Mouse (Mus musculus): ENCODE data around the gene Robo4. TPM values are rescaled to one million over a fixed set of nuclear protein-coding genes. Genes with fewer than 3 reads are reported as not detected.

Gene Robo4
- polyA plus RNA-seq (2012; fragmentation: generic; extraction: Trizol), result not detected

DNA sequence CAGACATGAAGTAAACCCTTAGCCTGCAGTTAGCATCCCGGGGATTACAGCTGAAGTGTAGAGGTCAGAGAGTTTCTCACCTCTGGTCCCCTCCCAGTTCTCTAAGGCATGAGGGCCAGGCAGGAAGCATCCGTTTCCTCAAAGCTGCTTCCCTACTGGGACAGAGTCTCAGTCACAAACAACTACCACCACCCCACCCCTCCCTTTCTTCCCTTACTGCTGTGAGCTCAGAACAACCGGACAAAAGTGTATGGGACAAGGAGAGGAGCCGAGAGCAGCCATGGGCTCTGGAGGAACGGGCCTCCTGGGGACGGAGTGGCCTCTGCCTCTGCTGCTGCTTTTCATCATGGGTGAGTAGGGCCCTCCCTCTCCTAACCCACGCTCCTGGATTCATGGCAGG lies at the start of gene Robo4:
Robo4 (plus strand) TSS at position 96 of the 400 bp plus-strand sequence.
- Histone ChIP-seq H3K27me3 (ENCODE audit: control insufficient read depth, insufficient read depth, insufficient read length) (peaks cover 26% of the 10 kb centered on the region), H3K4me3 (no peak within 1 kb of the TSS), H3K79me2 (ENCODE audit: control insufficient read depth, insufficient read depth) (no peaks in the 10 kb centered on the region), H3K36me3 (ENCODE audit: control insufficient read depth, insufficient read depth) (no peaks in the 10 kb centered on the region), H3K4me2 (ENCODE audit: low read depth) (no peak within 1 kb of the TSS), H3ac (ENCODE audit: control insufficient read depth, insufficient read length) (no peak within 1 kb of the TSS)
- TF ChIP-seq TCF12 (IDR thresholded peaks at IDR 0.05; ENCODE audit: insufficient read depth, poor library complexity, severe bottlenecking) (no peak), MYOD1 (IDR thresholded peaks at IDR 0.05; ENCODE audit: control insufficient read depth in 1 of 3, insufficient read length in 2 of 3, low read depth in 2 of 3) (no peak), POLR2AphosphoS2 (IDR thresholded peaks at IDR 0.05; ENCODE audit: insufficient read length, low read depth) (no peak), MAX (IDR thresholded peaks at IDR 0.05; ENCODE audit: low read depth) (no peak), POLR2A (IDR thresholded peaks at IDR 0.05; ENCODE audit: insufficient read length, low read depth) (no peak), E2F4 (IDR thresholded peaks at IDR 0.05; ENCODE audit: insufficient read depth) (no peak)

DNA sequence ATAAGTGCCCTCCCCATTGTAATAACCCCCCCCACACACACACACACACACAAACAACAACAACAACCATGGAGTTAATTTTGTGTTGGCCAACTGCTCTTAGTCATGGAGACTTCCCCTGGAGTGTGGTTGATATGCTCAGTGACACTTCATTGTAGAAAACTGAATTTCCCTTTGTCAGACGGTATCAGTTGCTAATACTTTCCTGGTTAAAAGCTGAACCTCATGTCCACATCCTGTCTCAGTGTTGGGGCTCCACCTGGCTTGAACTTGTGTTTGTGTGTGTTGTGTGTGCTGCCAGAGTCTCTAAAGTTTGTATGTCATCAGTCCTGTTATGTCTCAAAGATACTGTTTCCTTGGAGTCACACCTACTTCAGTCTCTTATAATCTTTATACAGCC lies 47.2 kb upstream of the Robo4 start:
- no peaks in the 10 kb centered on the region for H3K79me2 ChIP-seq (ENCODE audit: control insufficient read depth, insufficient read depth)
- H3ac ChIP-seq (ENCODE audit: control insufficient read depth, insufficient read length), result no peak overlapping the region
- no peak overlapping the region for H3K4me2 ChIP-seq (ENCODE audit: low read depth)
- H3K36me3 ChIP-seq (ENCODE audit: control insufficient read depth, insufficient read depth), result no peaks in the 10 kb centered on the region
- no peaks in the 10 kb centered on the region for H3K27me3 ChIP-seq (ENCODE audit: control insufficient read depth, insufficient read depth, insufficient read length)
- TF ChIP-seq SRF (IDR thresholded peaks at IDR 0.05; ENCODE audit: control insufficient read depth, insufficient read length, low read depth), result no peak
- no peak for TF ChIP-seq POLR2A (IDR thresholded peaks at IDR 0.05; ENCODE audit: insufficient read length, low read depth)
- TF ChIP-seq MAX (IDR thresholded peaks at IDR 0.05; ENCODE audit: low read depth), result no peak
- TF ChIP-seq POLR2AphosphoS2 (IDR thresholded peaks at IDR 0.05; ENCODE audit: insufficient read length, low read depth), result no peak
- TF ChIP-seq E2F4 (IDR thresholded peaks at IDR 0.05; ENCODE audit: insufficient read depth), result no peak
- no peak for TF ChIP-seq MYOD1 (IDR thresholded peaks at IDR 0.05; ENCODE audit: control insufficient read depth in 1 of 3, insufficient read length in 2 of 3, low read depth in 2 of 3)
- TF ChIP-seq REST (IDR thresholded peaks at IDR 0.05; ENCODE audit: insufficient read depth, insufficient read length), result no peak
- no peak for TF ChIP-seq CEBPB (IDR thresholded peaks at IDR 0.05; ENCODE audit: insufficient read depth, poor library complexity, severe bottlenecking)
- no peak overlapping the region for H3K4me3 ChIP-seq

DNA sequence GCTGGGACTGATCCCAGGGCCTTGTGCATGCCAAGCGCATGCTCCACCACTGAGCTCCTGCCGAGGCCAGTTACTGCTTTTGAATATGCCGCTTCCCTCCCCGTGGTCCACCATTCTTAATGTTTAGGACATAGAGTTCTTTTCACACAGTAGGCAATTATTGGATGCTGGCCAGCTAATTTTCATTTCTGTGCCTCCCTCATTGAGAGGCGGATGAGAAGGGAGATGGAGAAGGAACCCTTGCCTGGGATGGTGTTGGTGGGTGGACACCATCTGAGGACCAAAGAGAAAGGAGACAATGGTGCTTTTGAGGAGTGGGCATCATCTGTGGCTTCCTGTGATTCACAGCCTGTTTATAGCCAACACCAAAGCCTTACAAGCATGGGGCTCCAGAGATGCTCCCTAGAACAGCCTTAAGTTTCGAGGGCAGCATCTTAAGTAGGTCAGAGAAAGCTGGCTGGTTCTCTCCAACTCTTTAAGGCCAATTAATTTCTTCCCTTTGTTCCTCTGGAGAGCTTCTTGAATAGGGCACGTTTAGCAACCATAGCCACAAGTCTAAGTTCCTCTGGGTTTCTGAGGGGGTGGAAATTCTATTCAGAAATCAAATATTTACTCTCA lies 42.9 kb upstream of the Robo4 start:
- TF ChIP-seq SRF (IDR thresholded peaks at IDR 0.05; ENCODE audit: control insufficient read depth, insufficient read length, low read depth) (no peak), TCF3 (IDR thresholded peaks at IDR 0.05; ENCODE audit: insufficient read length, low read depth) (no peak), MYOG (IDR thresholded peaks at IDR 0.05; ENCODE audit: control insufficient read depth in 1 of 3, insufficient read depth in 1 of 3, insufficient read length in 2 of 3, low read depth in 2 of 3) (no peak), E2F4 (IDR thresholded peaks at IDR 0.05; ENCODE audit: insufficient read depth) (no peak), CEBPB (IDR thresholded peaks at IDR 0.05; ENCODE audit: insufficient read depth, poor library complexity, severe bottlenecking) (no peak), MYOD1 (IDR thresholded peaks at IDR 0.05; ENCODE audit: control insufficient read depth in 1 of 3, insufficient read length in 2 of 3, low read depth in 2 of 3) (no peak), TCF12 (IDR thresholded peaks at IDR 0.05; ENCODE audit: insufficient read depth, poor library complexity, severe bottlenecking) (no peak), POLR2A (IDR thresholded peaks at IDR 0.05; ENCODE audit: insufficient read length, low read depth) (no peak), REST (IDR thresholded peaks at IDR 0.05; ENCODE audit: insufficient read depth, insufficient read length) (no peak), POLR2AphosphoS2 (IDR thresholded peaks at IDR 0.05; ENCODE audit: insufficient read length, low read depth) (no peak), MAX (IDR thresholded peaks at IDR 0.05; ENCODE audit: low read depth) (no peak), USF1 (IDR thresholded peaks at IDR 0.05; ENCODE audit: low read depth) (no peak)

DNA sequence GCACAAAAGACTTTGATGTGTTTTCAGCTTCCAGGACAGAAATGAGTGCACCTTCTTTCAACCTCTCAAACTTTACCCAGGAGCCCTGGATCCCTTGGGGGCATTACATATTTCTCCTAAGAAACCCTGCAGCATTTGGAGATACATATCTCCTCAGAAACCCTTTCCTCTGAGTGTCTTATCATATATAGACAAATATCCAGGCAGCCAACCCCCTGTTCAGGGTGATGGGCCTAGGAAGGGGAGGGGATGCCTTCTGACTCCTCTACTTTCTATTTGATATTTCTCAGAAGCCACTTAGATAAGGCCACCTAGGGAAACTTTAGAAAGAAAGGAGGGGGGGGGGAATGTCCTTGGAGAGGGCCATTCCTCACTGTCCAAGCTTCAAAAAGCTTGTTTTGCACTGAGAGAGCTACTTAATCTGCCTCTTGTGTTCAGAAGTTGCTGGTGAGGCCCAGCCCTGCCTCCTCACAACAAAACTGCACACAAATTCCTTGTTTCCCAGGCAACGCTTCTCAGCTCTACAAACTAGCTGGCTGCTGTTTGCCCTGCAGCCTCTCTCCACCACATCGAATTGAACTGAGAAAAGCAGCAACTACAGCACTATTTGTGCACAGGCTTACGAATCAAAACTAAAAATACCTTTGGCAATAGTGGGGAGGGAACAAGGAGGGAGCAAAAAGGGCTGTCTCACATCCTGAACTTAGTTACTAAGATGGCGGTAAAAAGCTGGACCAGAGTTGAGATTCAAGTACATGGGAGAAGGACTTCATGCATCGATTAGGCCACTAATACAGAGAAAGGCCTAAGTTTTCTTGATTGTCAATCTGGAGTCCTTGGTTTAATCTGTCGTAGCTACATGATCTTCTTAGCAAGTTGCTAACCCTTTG lies 42.1 kb upstream of the Robo4 start:
- no peaks in the 10 kb centered on the region for H3K79me2 ChIP-seq (ENCODE audit: control insufficient read depth, insufficient read depth)
- H3K4me2 ChIP-seq (ENCODE audit: low read depth), result no peak overlapping the region
- H3ac ChIP-seq (ENCODE audit: control insufficient read depth, insufficient read length), result no peak overlapping the region
- no peaks in the 10 kb centered on the region for H3K36me3 ChIP-seq (ENCODE audit: control insufficient read depth, insufficient read depth)
- no peak for TF ChIP-seq POLR2AphosphoS2 (IDR thresholded peaks at IDR 0.05; ENCODE audit: insufficient read length, low read depth)
- no peak for TF ChIP-seq CEBPB (IDR thresholded peaks at IDR 0.05; ENCODE audit: insufficient read depth, poor library complexity, severe bottlenecking)
- no peak for TF ChIP-seq MYOG (IDR thresholded peaks at IDR 0.05; ENCODE audit: control insufficient read depth in 1 of 3, insufficient read depth in 1 of 3, insufficient read length in 2 of 3, low read depth in 2 of 3)
- no peak for TF ChIP-seq POLR2A (IDR thresholded peaks at IDR 0.05; ENCODE audit: insufficient read length, low read depth)
- TF ChIP-seq MAX (IDR thresholded peaks at IDR 0.05; ENCODE audit: low read depth), result no peak
- no peak for TF ChIP-seq TCF12 (IDR thresholded peaks at IDR 0.05; ENCODE audit: insufficient read depth, poor library complexity, severe bottlenecking)
- no peak for TF ChIP-seq MYOD1 (IDR thresholded peaks at IDR 0.05; ENCODE audit: control insufficient read depth in 1 of 3, insufficient read length in 2 of 3, low read depth in 2 of 3)
- TF ChIP-seq REST (IDR thresholded peaks at IDR 0.05; ENCODE audit: insufficient read depth, insufficient read length), result no peak
- no peak for TF ChIP-seq SRF (IDR thresholded peaks at IDR 0.05; ENCODE audit: control insufficient read depth, insufficient read length, low read depth)
- no peak for TF ChIP-seq USF1 (IDR thresholded peaks at IDR 0.05; ENCODE audit: low read depth)
- no peak for TF ChIP-seq TCF3 (IDR thresholded peaks at IDR 0.05; ENCODE audit: insufficient read length, low read depth)
- no peak for TF ChIP-seq E2F4 (IDR thresholded peaks at IDR 0.05; ENCODE audit: insufficient read depth)
- no peaks in the 10 kb centered on the region for H3K27me3 ChIP-seq (ENCODE audit: control insufficient read depth, insufficient read depth, insufficient read length)
- no peak overlapping the region for H3K4me3 ChIP-seq

More for the DNA sequence above, 42.9 kb upstream of the Robo4 start:
- Histone ChIP-seq H3K79me2 (ENCODE audit: control insufficient read depth, insufficient read depth) (no peaks in the 10 kb centered on the region), H3K36me3 (ENCODE audit: control insufficient read depth, insufficient read depth) (no peaks in the 10 kb centered on the region), H3ac (ENCODE audit: control insufficient read depth, insufficient read length) (no peak overlapping the region), H3K27me3 (ENCODE audit: control insufficient read depth, insufficient read depth, insufficient read length) (no peaks in the 10 kb centered on the region), H3K4me3 (no peak overlapping the region), H3K4me2 (ENCODE audit: low read depth) (no peak overlapping the region)
